Mouse (Mus musculus): ENCODE data around the gene Gm6588. TPM values are rescaled to one million over a fixed set of nuclear protein-coding genes. Genes with fewer than 3 reads are reported as not detected.

Gm6588 gene
- polyA plus RNA-seq, 1 experiment from 2014 or later: not detected

- Histone ChIP-seq H3K27ac (ENCODE audit: low read length) (no peak overlapping the region), H3K9ac (replicated peaks; ENCODE audit: low read length) (no peak overlapping the region), H3K4me3 (ENCODE audit: low read length) (no peak overlapping the region), H3K4me2 (replicated peaks; ENCODE audit: low read depth, low read length) (no peak overlapping the region), H3K27me3 (ENCODE audit: insufficient read depth, low read length) (no peaks in the 10 kb centered on the region), H3K9me3 (ENCODE audit: low read length) (no peaks in the 10 kb centered on the region), H3K36me3 (ENCODE audit: insufficient read depth, low read length) (no peaks in the 10 kb centered on the region), H3K4me1 (ENCODE audit: insufficient read depth, low read length) (no peaks in the 10 kb centered on the region; the same call in 1 of the 2 replicates)
- ATAC-seq (ENCODE audit: low FRiP score, low TSS enrichment): no peak
- WGBS: 54% methylated on average over 6 of the region's 6 CpGs
Measured at GRCm38 (mm10) chr5:112466331-112466730, 17.1 kb downstream of the Gm6588 start.

DNA sequence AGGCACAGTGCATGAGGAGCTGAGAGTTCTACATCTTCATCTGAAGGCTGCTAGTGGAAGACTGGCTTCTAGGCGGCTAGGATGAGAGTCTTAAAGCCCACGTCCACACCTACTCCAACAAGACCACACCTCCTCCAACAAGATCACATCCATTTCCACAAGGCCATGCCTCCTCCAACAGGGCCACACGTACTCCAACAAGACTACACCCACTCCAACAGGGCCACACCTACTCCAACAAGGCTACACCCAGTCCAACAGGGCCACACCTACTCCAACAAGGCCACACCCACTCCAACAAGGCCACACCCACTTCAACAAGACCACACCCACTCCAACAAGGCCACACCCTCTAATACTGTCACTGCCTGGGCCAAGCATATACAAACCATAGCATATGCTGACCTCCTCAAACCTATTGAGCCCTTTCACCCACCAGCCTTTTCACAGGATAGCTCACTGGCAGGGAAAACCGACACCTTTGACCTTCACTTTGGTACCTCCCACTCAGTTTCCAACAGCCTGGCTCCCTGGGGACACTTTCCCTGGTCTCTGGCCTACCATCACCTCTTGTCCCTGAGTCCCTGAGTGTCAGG is 19.9 kb downstream of the Gm6588 start:
- Histone ChIP-seq H3K9me3 (ENCODE audit: low read length) (no peaks in the 10 kb centered on the region), H3K4me3 (ENCODE audit: low read length) (no peak overlapping the region), H3K27me3 (ENCODE audit: insufficient read depth, low read length) (no peaks in the 10 kb centered on the region), H3K9ac (replicated peaks; ENCODE audit: low read length) (no peak overlapping the region), H3K27ac (ENCODE audit: low read length) (no peak overlapping the region), H3K4me2 (replicated peaks; ENCODE audit: low read depth, low read length) (no peak overlapping the region), H3K4me1 (ENCODE audit: insufficient read depth, low read length) (no peaks in the 10 kb centered on the region; the same call in 1 of the 2 replicates), H3K36me3 (ENCODE audit: insufficient read depth, low read length) (no peaks in the 10 kb centered on the region)
- 76% methylated on average over 4 of the region's 4 CpGs for WGBS
- ATAC-seq (ENCODE audit: low FRiP score, low TSS enrichment): no peak

GRCm38 (mm10) chr5:112470144-112470543 is 20.9 kb downstream of the Gm6588 start:
- Histone ChIP-seq H3K27me3 (ENCODE audit: insufficient read depth, low read length) (no peaks in the 10 kb centered on the region), H3K9ac (replicated peaks; ENCODE audit: low read length) (no peak overlapping the region), H3K27ac (ENCODE audit: low read length) (no peak overlapping the region), H3K4me1 (ENCODE audit: insufficient read depth, low read length) (no peaks in the 10 kb centered on the region; the same call in 1 of the 2 replicates), H3K36me3 (ENCODE audit: insufficient read depth, low read length) (no peaks in the 10 kb centered on the region), H3K4me2 (replicated peaks; ENCODE audit: low read depth, low read length) (no peak overlapping the region), H3K4me3 (ENCODE audit: low read length) (no peak overlapping the region), H3K9me3 (ENCODE audit: low read length) (no peaks in the 10 kb centered on the region)
- no peak for ATAC-seq (ENCODE audit: low FRiP score, low TSS enrichment)
- WGBS: 73% methylated on average over 6 of the region's 6 CpGs

GRCm38 (mm10) chr5:112473453-112473852 is 24.2 kb downstream of the Gm6588 start:
- Histone ChIP-seq H3K4me3 (ENCODE audit: low read length) (no peak overlapping the region), H3K9ac (replicated peaks; ENCODE audit: low read length) (no peak overlapping the region), H3K36me3 (ENCODE audit: insufficient read depth, low read length) (no peaks in the 10 kb centered on the region), H3K4me1 (ENCODE audit: insufficient read depth, low read length) (no peaks in the 10 kb centered on the region), H3K4me2 (replicated peaks; ENCODE audit: low read depth, low read length) (no peak overlapping the region), H3K9me3 (ENCODE audit: low read length) (no peaks in the 10 kb centered on the region), H3K27me3 (ENCODE audit: insufficient read depth, low read length) (peaks cover 3% of the 10 kb centered on the region; the same call in 1 of the 2 replicates), H3K27ac (ENCODE audit: low read length) (no peak overlapping the region)
- WGBS: 52% methylated on average over 6 of the region's 6 CpGs
- ATAC-seq (ENCODE audit: low FRiP score, low TSS enrichment): no peak

DNA sequence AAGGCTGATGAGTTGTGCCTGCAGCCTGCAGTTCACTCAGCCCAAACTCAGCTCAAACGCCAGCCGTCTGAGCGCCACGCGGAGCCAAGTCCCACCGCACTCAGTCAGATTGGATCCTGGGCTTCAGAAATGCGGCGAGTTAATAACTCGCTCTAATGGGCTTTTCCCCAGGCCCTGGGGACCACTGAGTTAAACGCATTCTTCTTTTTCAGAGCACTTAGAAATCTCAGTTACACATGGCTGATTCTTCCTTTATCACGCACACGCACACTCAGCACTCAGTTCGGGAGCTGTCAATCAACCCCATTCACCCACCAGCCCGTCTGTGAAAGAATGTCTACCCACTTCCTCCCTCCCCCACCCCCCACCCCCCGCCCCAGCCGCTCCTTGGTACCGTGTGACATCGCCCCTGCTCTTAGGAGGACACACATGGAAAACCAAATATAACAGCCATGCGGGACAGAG is 32.8 kb downstream of the Gm6588 start:
- H3K27me3 ChIP-seq (ENCODE audit: insufficient read depth, low read length): peaks cover 4% of the 10 kb centered on the region
- ATAC-seq (ENCODE audit: low FRiP score, low TSS enrichment): no peak
- no peak overlapping the region for H3K4me2 ChIP-seq (replicated peaks; ENCODE audit: low read depth, low read length)
- H3K27ac ChIP-seq (ENCODE audit: low read length): 0 out of 2 replicates have a peak overlapping the region, but pooled peaks have one; percentile 39
- no peak overlapping the region for H3K9ac ChIP-seq (replicated peaks; ENCODE audit: low read length)
- 30% methylated on average over 19 of the region's 19 CpGs for WGBS
- peaks cover 10% of the 10 kb centered on the region for H3K4me1 ChIP-seq (ENCODE audit: insufficient read depth, low read length)
- H3K36me3 ChIP-seq (ENCODE audit: insufficient read depth, low read length): no peaks in the 10 kb centered on the region
- H3K4me3 ChIP-seq (ENCODE audit: low read length): no peak overlapping the region
- H3K9me3 ChIP-seq (ENCODE audit: low read length): no peaks in the 10 kb centered on the region

DNA sequence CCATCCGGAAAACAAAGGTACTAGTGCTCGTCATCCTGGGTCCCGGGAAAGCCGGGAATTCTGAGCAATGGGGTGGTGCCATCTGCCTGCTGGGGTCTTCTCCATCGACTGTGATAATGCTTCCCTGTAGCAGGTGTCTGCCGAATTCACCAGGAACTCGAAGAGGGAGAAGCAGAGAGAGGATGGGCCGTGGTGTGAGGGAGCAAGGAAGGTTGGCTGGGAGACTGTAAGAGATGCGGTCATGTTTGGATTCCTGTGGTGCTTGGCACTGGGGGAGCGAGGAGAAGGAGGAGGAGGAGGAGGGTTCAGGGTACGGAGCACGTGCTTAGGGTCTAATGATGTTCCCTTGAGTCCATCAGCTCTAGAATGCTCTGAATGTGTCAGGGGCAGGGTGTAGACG is 33.3 kb downstream of the Gm6588 start:
- Histone ChIP-seq H3K9ac (replicated peaks; ENCODE audit: low read length) (no peak overlapping the region), H3K9me3 (ENCODE audit: low read length) (no peaks in the 10 kb centered on the region), H3K27me3 (ENCODE audit: insufficient read depth, low read length) (peaks cover 3% of the 10 kb centered on the region), H3K4me3 (ENCODE audit: low read length) (no peak overlapping the region), H3K4me1 (ENCODE audit: insufficient read depth, low read length) (peaks cover 10% of the 10 kb centered on the region), H3K27ac (ENCODE audit: low read length) (no peak overlapping the region), H3K4me2 (replicated peaks; ENCODE audit: low read depth, low read length) (no peak overlapping the region), H3K36me3 (ENCODE audit: insufficient read depth, low read length) (no peaks in the 10 kb centered on the region)
- ATAC-seq (ENCODE audit: low FRiP score, low TSS enrichment): no peak
- 58% methylated on average over 13 of the region's 13 CpGs for WGBS

- no peak overlapping the region for H3K9ac ChIP-seq (replicated peaks; ENCODE audit: low read length)
- H3K27ac ChIP-seq (ENCODE audit: low read length): no peak overlapping the region
- H3K4me2 ChIP-seq (replicated peaks; ENCODE audit: low read depth, low read length): no peak overlapping the region
- peaks cover 10% of the 10 kb centered on the region for H3K4me1 ChIP-seq (ENCODE audit: insufficient read depth, low read length)
- no peak overlapping the region for H3K4me3 ChIP-seq (ENCODE audit: low read length)
- 81% methylated on average over 8 of the region's 8 CpGs for WGBS
- H3K36me3 ChIP-seq (ENCODE audit: insufficient read depth, low read length): no peaks in the 10 kb centered on the region
- no peak for ATAC-seq (ENCODE audit: low FRiP score, low TSS enrichment)
- H3K27me3 ChIP-seq (ENCODE audit: insufficient read depth, low read length): peaks cover 3% of the 10 kb centered on the region
- no peaks in the 10 kb centered on the region for H3K9me3 ChIP-seq (ENCODE audit: low read length)
Measured at GRCm38 (mm10) chr5:112483030-112483429, 33.8 kb downstream of the Gm6588 start.

GRCm38 (mm10) chr5:112484924-112485715 is 35.9 kb downstream of the Gm6588 start:
- 28% methylated on average over 13 of the region's 13 CpGs for WGBS
- no peak for ATAC-seq (ENCODE audit: low FRiP score, low TSS enrichment)
- Histone ChIP-seq H3K9ac (replicated peaks; ENCODE audit: low read length) (no peak overlapping the region), H3K4me2 (replicated peaks; ENCODE audit: low read depth, low read length) (no peak overlapping the region), H3K4me3 (ENCODE audit: low read length) (no peak overlapping the region), H3K27me3 (ENCODE audit: insufficient read depth, low read length) (peaks cover 3% of the 10 kb centered on the region), H3K9me3 (ENCODE audit: low read length) (no peaks in the 10 kb centered on the region), H3K27ac (ENCODE audit: low read length) (no peak overlapping the region), H3K36me3 (ENCODE audit: insufficient read depth, low read length) (no peaks in the 10 kb centered on the region), H3K4me1 (ENCODE audit: insufficient read depth, low read length) (peaks cover 10% of the 10 kb centered on the region)

- peaks cover 3% of the 10 kb centered on the region for H3K27me3 ChIP-seq (ENCODE audit: insufficient read depth, low read length)
- ATAC-seq (ENCODE audit: low FRiP score, low TSS enrichment): no peak
- H3K4me3 ChIP-seq (ENCODE audit: low read length): no peak overlapping the region
- no peaks in the 10 kb centered on the region for H3K36me3 ChIP-seq (ENCODE audit: insufficient read depth, low read length)
- peaks cover 10% of the 10 kb centered on the region for H3K4me1 ChIP-seq (ENCODE audit: insufficient read depth, low read length)
- H3K4me2 ChIP-seq (replicated peaks; ENCODE audit: low read depth, low read length): no peak overlapping the region
- H3K27ac ChIP-seq (ENCODE audit: low read length): no peak overlapping the region
- no peaks in the 10 kb centered on the region for H3K9me3 ChIP-seq (ENCODE audit: low read length)
- whole genome bisulfite sequencing: 66% methylated on average over 5 of the region's 5 CpGs
- no peak overlapping the region for H3K9ac ChIP-seq (replicated peaks; ENCODE audit: low read length)
Measured at GRCm38 (mm10) chr5:112486415-112486814, 37.2 kb downstream of the Gm6588 start.

DNA sequence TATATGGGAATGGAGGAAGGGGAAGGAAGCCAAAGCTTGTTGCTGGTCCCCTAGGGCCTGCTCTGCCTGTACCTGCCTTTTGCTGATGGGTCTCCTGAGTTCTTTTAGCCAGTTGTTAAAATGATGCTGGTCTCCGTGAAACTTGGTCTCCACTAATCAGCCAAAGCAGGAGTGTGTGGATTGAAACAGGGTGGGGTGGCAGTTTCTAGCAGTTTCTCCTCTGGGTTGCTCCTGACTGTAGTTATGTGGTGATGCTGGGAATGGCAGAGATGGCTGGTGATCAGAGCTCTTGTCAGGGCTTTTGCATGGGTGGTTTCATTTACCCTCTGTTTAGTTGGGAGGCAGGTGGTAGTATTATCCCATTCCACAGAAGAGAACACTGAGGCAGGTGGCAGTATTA is 38.3 kb downstream of the Gm6588 start:
- Histone ChIP-seq H3K4me3 (ENCODE audit: low read length) (no peak overlapping the region), H3K9me3 (ENCODE audit: low read length) (no peaks in the 10 kb centered on the region), H3K36me3 (ENCODE audit: insufficient read depth, low read length) (no peaks in the 10 kb centered on the region), H3K4me2 (replicated peaks; ENCODE audit: low read depth, low read length) (no peak overlapping the region), H3K27ac (ENCODE audit: low read length) (no peak overlapping the region), H3K27me3 (ENCODE audit: insufficient read depth, low read length) (peaks cover 3% of the 10 kb centered on the region), H3K4me1 (ENCODE audit: insufficient read depth, low read length) (peaks cover 5% of the 10 kb centered on the region), H3K9ac (replicated peaks; ENCODE audit: low read length) (no peak overlapping the region)
- ATAC-seq (ENCODE audit: low FRiP score, low TSS enrichment): no peak
- 81% methylated on average over 1 of the region's 1 CpGs for WGBS
